In the genomic region with DNA sequence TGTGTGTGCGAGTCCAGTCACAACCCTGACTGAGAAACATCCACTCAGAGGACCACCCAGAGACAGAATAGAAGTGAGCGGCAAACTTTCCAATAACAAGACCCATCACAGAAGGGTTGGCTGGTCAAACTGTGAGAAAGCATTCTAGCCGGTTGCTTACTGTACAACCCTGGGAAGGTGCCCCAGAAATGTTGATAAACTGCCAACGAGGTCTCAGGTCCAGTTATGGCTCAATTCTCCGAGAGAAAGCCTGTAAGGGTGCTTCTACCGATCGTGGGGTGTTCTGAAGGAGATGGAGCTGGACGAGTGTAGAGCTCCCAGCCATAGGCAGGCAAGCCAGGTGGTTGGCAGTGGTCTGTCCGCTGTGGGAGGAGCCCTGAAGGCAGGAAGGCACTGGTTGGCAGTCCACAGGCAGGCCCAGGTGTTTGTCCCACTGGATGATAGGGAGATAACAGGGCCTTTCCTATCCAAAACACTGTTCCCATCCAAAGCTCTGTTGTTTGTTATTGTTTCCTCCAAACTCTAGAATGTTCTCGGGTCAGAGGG, we compare ENCODE assay signal across 14 mouse cellular contexts.
DNase-seq lines count a peak whose midpoint lies in the region; ATAC-seq and TF ChIP-seq lines count a peak whose summit lies in the region.
"Had no signal": no experiment of that assay in that cellular context is flagged by ENCODE, and none has a peak within 500 bp of the region (broad histone marks: within the 10 kb centered on the region; RNA-seq: fewer than 3 reads in every experiment).

No protein-coding gene starts in this region.

- no peak overlapping the region for H3K4me2 ChIP-seq in hindbrain, embryonic 15.5 days
- H3K4me2 ChIP-seq in hindbrain, embryonic 14.5 days (replicated peaks): no peak overlapping the region
- no peak overlapping the region for H3K4me2 ChIP-seq in lung, embryonic 14.5 days

- no peak overlapping the region for H3K9ac ChIP-seq in hindbrain, embryonic 15.5 days
- no peak overlapping the region for H3K9ac ChIP-seq in hindbrain, embryonic 14.5 days
- H3K9ac ChIP-seq in lung, embryonic 14.5 days: no peak overlapping the region

- no peak overlapping the region for H3K4me3 ChIP-seq in hindbrain, embryonic 15.5 days
- H3K4me3 ChIP-seq in hindbrain, embryonic 14.5 days (replicated peaks; ENCODE audit: low read length): no peak overlapping the region
- H3K4me3 ChIP-seq in lung, embryonic 14.5 days (ENCODE audit: low read depth, low read length): no peak overlapping the region
- no peak overlapping the region for H3K4me3 ChIP-seq in lung, adult 2 months (replicated peaks; ENCODE audit: extremely low read depth, low read depth, low read length)
- no peak overlapping the region for H3K4me3 ChIP-seq in cortical plate, adult 2 months (ENCODE audit: insufficient read depth, low read length)

- 81% methylated on average over 10 of the region's 10 CpGs for WGBS in hindbrain, embryonic 15.5 days
- 84% methylated on average over 10 of the region's 10 CpGs for WGBS in hindbrain, embryonic 14.5 days
- 64% methylated on average over 10 of the region's 10 CpGs for WGBS in lung, embryonic 14.5 days
- WGBS in lung, adult 2 months: 44% methylated on average over 10 of the region's 10 CpGs

- no peaks in the 10 kb centered on the region for H3K36me3 ChIP-seq in hindbrain, embryonic 15.5 days
- no peaks in the 10 kb centered on the region for H3K36me3 ChIP-seq in hindbrain, embryonic 14.5 days (replicated peaks; ENCODE audit: control insufficient read depth, insufficient read depth)
- no peaks in the 10 kb centered on the region for H3K36me3 ChIP-seq in lung, embryonic 14.5 days (ENCODE audit: insufficient read depth)

- TF ChIP-seq CTCF in lung, embryonic 14.5 days (IDR thresholded peaks at IDR 0.05; ENCODE audit: low read depth): no peak
- TF ChIP-seq CTCF in lung, adult 2 months (IDR thresholded peaks at IDR 0.05; ENCODE audit: insufficient read depth, low read length): no peak
- no peak for TF ChIP-seq CTCF in cortical plate, adult 2 months (IDR thresholded peaks at IDR 0.05; ENCODE audit: extremely low read depth, insufficient read depth, low read length)

- H3K27ac ChIP-seq in hindbrain, embryonic 15.5 days (replicated peaks): peak overlapping the region; percentile 67; the same call in 1 of the 2 replicates
- H3K27ac ChIP-seq in hindbrain, embryonic 14.5 days: no peak overlapping the region
- peak overlapping the region; percentile 64; the same call in 1 of the 2 replicates for H3K27ac ChIP-seq in lung, embryonic 14.5 days (ENCODE audit: low read depth)
- H3K27ac ChIP-seq in cortical plate, adult 2 months (ENCODE audit: insufficient read depth, low read length): peak overlapping the region; percentile 94

- peaks cover 24% of the 10 kb centered on the region for H3K4me1 ChIP-seq in hindbrain, embryonic 15.5 days (replicated peaks)
- peaks cover 11% of the 10 kb centered on the region; the same call in 1 of the 2 replicates for H3K4me1 ChIP-seq in hindbrain, embryonic 14.5 days (replicated peaks; ENCODE audit: control insufficient read depth, insufficient read depth, low read length)
- peaks cover 24% of the 10 kb centered on the region; the same call in 1 of the 2 replicates for H3K4me1 ChIP-seq in lung, embryonic 14.5 days (ENCODE audit: insufficient read depth)
- peaks cover 47% of the 10 kb centered on the region for H3K4me1 ChIP-seq in lung, adult 2 months (ENCODE audit: control insufficient read depth, insufficient read depth, low read length)
- H3K4me1 ChIP-seq in cortical plate, adult 2 months (ENCODE audit: control insufficient read depth, insufficient read depth, low read length): peaks cover 16% of the 10 kb centered on the region

- no peak for TF ChIP-seq POLR2A in lung, adult 2 months (IDR thresholded peaks at IDR 0.05; ENCODE audit: borderline replicate concordance, extremely low read depth, low read depth, low read length)
- TF ChIP-seq POLR2A in cortical plate, adult 2 months (IDR thresholded peaks at IDR 0.05; ENCODE audit: extremely low read depth, insufficient read depth, low read length): no peak

- H3K9me3 ChIP-seq in hindbrain, embryonic 15.5 days: no peaks in the 10 kb centered on the region
- H3K9me3 ChIP-seq in hindbrain, embryonic 14.5 days (ENCODE audit: control insufficient read depth, low read length): no peaks in the 10 kb centered on the region
- no peaks in the 10 kb centered on the region for H3K9me3 ChIP-seq in lung, embryonic 14.5 days (ENCODE audit: low read depth, low read length)

- no peaks in the 10 kb centered on the region for H3K27me3 ChIP-seq in hindbrain, embryonic 15.5 days
- H3K27me3 ChIP-seq in hindbrain, embryonic 14.5 days (ENCODE audit: control insufficient read depth, insufficient read depth, low read length): no peaks in the 10 kb centered on the region
- no peaks in the 10 kb centered on the region for H3K27me3 ChIP-seq in lung, embryonic 14.5 days (ENCODE audit: insufficient read depth, low read length)

- ATAC-seq in hindbrain, embryonic 15.5 days (ENCODE audit: low FRiP score, low read depth): no peak
- no peak for ATAC-seq in hindbrain, embryonic 14.5 days (ENCODE audit: low FRiP score)
- ATAC-seq in lung, embryonic 14.5 days (ENCODE audit: insufficient read depth): no peak
- ATAC-seq: intestine, postnatal 0 days had no signal

- peak; percentile 12 for DNase-seq in cerebellum, adult 9-10 months
- DNase-seq in cerebellum, postnatal 4 days (ENCODE audit: low spot score in 2 of 2): no peak
- no peak for DNase-seq in hindbrain, embryonic 14.5 days (ENCODE audit: low spot score)
- DNase-seq in lung, embryonic 14.5 days: no peak
- no peak for DNase-seq in lung, adult 2 months
- no peak for DNase-seq in thymus, postnatal 4 days
- DNase-seq: adrenal gland, postnatal 36 days; cerebellum, adult 11 months; embryo, embryonic 11 days; layer of hippocampus, postnatal 36 days; lung, adult 18-20 months had no signal
